In the genomic region with DNA sequence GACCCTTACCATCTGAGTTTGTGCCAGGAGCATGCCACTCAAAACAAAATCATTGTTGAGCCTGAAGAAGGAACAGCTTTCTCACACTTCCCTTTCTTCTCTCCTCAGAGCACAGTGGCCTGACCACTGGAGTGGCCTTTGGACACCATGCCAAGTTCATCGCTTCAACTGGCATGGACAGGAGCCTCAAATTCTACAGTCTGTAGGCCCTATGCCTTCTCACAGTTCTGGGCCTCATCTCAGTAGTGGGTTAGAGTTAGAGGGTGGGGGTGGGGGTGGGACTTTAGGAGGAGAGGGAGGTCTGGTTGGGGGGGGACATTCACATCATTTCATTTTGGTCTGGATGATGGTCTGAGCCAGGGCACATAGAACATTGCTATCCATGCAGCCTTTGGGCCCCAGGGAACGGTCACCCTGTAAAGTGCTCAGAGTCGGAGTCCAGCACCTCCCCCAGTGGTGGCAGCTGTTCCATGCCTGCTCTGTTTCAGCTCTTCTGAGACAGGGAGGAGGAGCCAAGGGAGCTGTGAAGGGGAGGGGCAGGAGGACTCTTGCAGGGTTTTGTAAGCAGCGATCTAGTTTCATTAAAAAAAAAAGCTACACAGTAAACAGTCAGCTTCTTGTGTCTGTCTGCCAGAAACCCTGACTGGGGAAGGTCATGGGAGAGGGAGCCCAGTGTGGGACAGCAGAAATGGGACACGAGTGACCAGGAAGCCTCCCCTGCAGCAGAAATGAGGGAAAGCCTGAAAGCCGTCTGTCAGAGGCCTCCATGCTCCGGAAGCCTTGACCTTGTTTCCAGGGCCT, we compare ENCODE assay signal across 9 mouse cellular contexts. TPM values are rescaled to one million over a fixed set of nuclear protein-coding genes. Genes with fewer than 3 reads are reported as not detected.
DNase-seq lines count a peak whose midpoint lies in the region; ATAC-seq and TF ChIP-seq lines count a peak whose summit lies in the region.
"Had no signal": no experiment of that assay in that cellular context is flagged by ENCODE, and none has a peak within 500 bp of the region (broad histone marks: within the 10 kb centered on the region; RNA-seq: fewer than 3 reads in every experiment).

No protein-coding gene starts in this region.

- peak overlapping the region; percentile 43; the same call in 1 of the 2 replicates for H3K27ac ChIP-seq in midbrain, postnatal 0 days (ENCODE audit: low read depth, low read length)
- H3K27ac ChIP-seq in midbrain, embryonic 13.5 days = no peak overlapping the region; the same call in 1 of the 2 replicates
- peak overlapping the region; percentile 52; the same call in 1 of the 2 replicates for H3K27ac ChIP-seq in embryonic facial prominence, embryonic 14.5 days (replicated peaks; ENCODE audit: low read depth, low read length)
- peak overlapping the region; percentile 88 for H3K27ac ChIP-seq in heart, postnatal 0 days (ENCODE audit: low read depth)

- no peak overlapping the region for H3K4me3 ChIP-seq in midbrain, postnatal 0 days (ENCODE audit: low read depth, low read length)
- no peak overlapping the region for H3K4me3 ChIP-seq in midbrain, embryonic 13.5 days (replicated peaks)
- no peak overlapping the region for H3K4me3 ChIP-seq in embryonic facial prominence, embryonic 14.5 days (ENCODE audit: low read depth, low read length)
- H3K4me3 ChIP-seq in heart, postnatal 0 days (ENCODE audit: low read depth, low read length) = no peak overlapping the region

- H3K9me3 ChIP-seq in midbrain, postnatal 0 days (ENCODE audit: low read length) = no peaks in the 10 kb centered on the region
- no peaks in the 10 kb centered on the region for H3K9me3 ChIP-seq in midbrain, embryonic 13.5 days
- H3K9me3 ChIP-seq in embryonic facial prominence, embryonic 14.5 days (ENCODE audit: control insufficient read depth, low read length) = no peaks in the 10 kb centered on the region
- no peaks in the 10 kb centered on the region for H3K9me3 ChIP-seq in heart, postnatal 0 days (replicated peaks; ENCODE audit: control insufficient read depth, low read length)

- ATAC-seq in midbrain, postnatal 0 days (ENCODE audit: low FRiP score) = peak; percentile 54; the same call in 1 of the 2 replicates
- ATAC-seq in midbrain, embryonic 13.5 days = no peak
- ATAC-seq in embryonic facial prominence, embryonic 14.5 days (ENCODE audit: low read depth) = peak; percentile 69; the same call in 1 of the 2 replicates
- ATAC-seq in heart, postnatal 0 days (ENCODE audit: insufficient read depth, low read depth) = peak; percentile 60

- no peaks in the 10 kb centered on the region for H3K4me1 ChIP-seq in midbrain, postnatal 0 days (ENCODE audit: insufficient read depth, low read length)
- H3K4me1 ChIP-seq in midbrain, embryonic 13.5 days (replicated peaks) = no peaks in the 10 kb centered on the region
- peaks cover 7% of the 10 kb centered on the region for H3K4me1 ChIP-seq in embryonic facial prominence, embryonic 14.5 days (ENCODE audit: control insufficient read depth, insufficient read depth, low read length)
- peaks cover 27% of the 10 kb centered on the region for H3K4me1 ChIP-seq in heart, postnatal 0 days (ENCODE audit: control insufficient read depth, insufficient read depth)

- H3K4me2 ChIP-seq in midbrain, postnatal 0 days (ENCODE audit: low read depth, low read length, poor library complexity, severe bottlenecking) = no peak overlapping the region
- no peak overlapping the region for H3K4me2 ChIP-seq in midbrain, embryonic 13.5 days (replicated peaks)
- H3K4me2 ChIP-seq in embryonic facial prominence, embryonic 14.5 days (ENCODE audit: low read depth, low read length) = no peak overlapping the region
- H3K4me2 ChIP-seq in heart, postnatal 0 days (ENCODE audit: low read depth, low read length) = no peak overlapping the region

- TF ChIP-seq CTCF in midbrain, postnatal 0 days (IDR thresholded peaks at IDR 0.05) = no peak
- TF ChIP-seq CTCF in heart, postnatal 0 days (IDR thresholded peaks at IDR 0.05; ENCODE audit: low read depth) = no peak

- peak; percentile 2; the same call in 1 of the 2 replicates for TF ChIP-seq EP300 in heart, postnatal 0 days (IDR thresholded peaks at IDR 0.05; ENCODE audit: low read depth)

- no peaks in the 10 kb centered on the region for H3K27me3 ChIP-seq in midbrain, postnatal 0 days (ENCODE audit: insufficient read depth, low read length)
- H3K27me3 ChIP-seq in midbrain, embryonic 13.5 days = no peaks in the 10 kb centered on the region
- no peaks in the 10 kb centered on the region for H3K27me3 ChIP-seq in embryonic facial prominence, embryonic 14.5 days (replicated peaks; ENCODE audit: control insufficient read depth, insufficient read depth, low read length)
- no peaks in the 10 kb centered on the region for H3K27me3 ChIP-seq in heart, postnatal 0 days (ENCODE audit: control insufficient read depth, insufficient read depth, low read length)

- H3K36me3 ChIP-seq in midbrain, postnatal 0 days (ENCODE audit: insufficient read depth, low read length) = peaks cover 64% of the 10 kb centered on the region
- H3K36me3 ChIP-seq in midbrain, embryonic 13.5 days = peaks cover 81% of the 10 kb centered on the region
- peaks cover 69% of the 10 kb centered on the region for H3K36me3 ChIP-seq in embryonic facial prominence, embryonic 14.5 days (ENCODE audit: control insufficient read depth, insufficient read depth, low read length)
- peaks cover 71% of the 10 kb centered on the region for H3K36me3 ChIP-seq in heart, postnatal 0 days (replicated peaks; ENCODE audit: control insufficient read depth, insufficient read depth, low read length)

- no peak overlapping the region for H3K9ac ChIP-seq in midbrain, postnatal 0 days (replicated peaks; ENCODE audit: low read length, poor library complexity, severe bottlenecking)
- H3K9ac ChIP-seq in midbrain, embryonic 13.5 days (replicated peaks) = no peak overlapping the region
- H3K9ac ChIP-seq in embryonic facial prominence, embryonic 14.5 days (ENCODE audit: low read depth, low read length) = no peak overlapping the region
- no peak overlapping the region for H3K9ac ChIP-seq in heart, postnatal 0 days (replicated peaks; ENCODE audit: low read depth, low read length)

- WGBS in midbrain, postnatal 0 days = 61% methylated on average over 7 of the region's 7 CpGs
- 66% methylated on average over 7 of the region's 7 CpGs for WGBS in midbrain, embryonic 13.5 days
- 65% methylated on average over 7 of the region's 7 CpGs for WGBS in embryonic facial prominence, embryonic 14.5 days
- WGBS in heart, postnatal 0 days = 12% methylated on average over 7 of the region's 7 CpGs

- peak; percentile 40 for DNase-seq in midbrain, postnatal 0 days (ENCODE audit: low spot score)
- DNase-seq in embryonic facial prominence, embryonic 14.5 days (ENCODE audit: low spot score) = peak; percentile 77
- DNase-seq in heart, postnatal 0 days (ENCODE audit: low spot score) = peak; percentile 70
- DNase-seq in layer of hippocampus, adult 11-12 months (ENCODE audit: low spot score) = peak; percentile 75
- peak; percentile 78 to 83 for DNase-seq in lung, adult 18-20 months
- peak; percentile 86 for DNase-seq in skeletal muscle tissue, adult 2 months (ENCODE audit: low read depth, low spot score)
- DNase-seq in thymus, adult 18-20 months = no peak

RNA-seq across cellular contexts. Expression of a gene that starts 10.1 kb away (rescaled TPM):
- 281 and 298 TPM in 2 replicates for total RNA-seq in midbrain, postnatal 0 days (2014; rRNA removed)
- polyA plus RNA-seq in midbrain, postnatal 0 days (2015; fragmentation: Nextera tagmentation; extraction: Ambion mirVana) = 37.8 and 38.1 TPM in 2 replicates
- 45.4 and 49.5 TPM in 2 replicates for polyA plus RNA-seq in midbrain, embryonic 13.5 days (2015; fragmentation: Nextera tagmentation; extraction: Ambion mirVana)
- polyA plus RNA-seq in embryonic facial prominence, embryonic 14.5 days (2014; fragmentation: Nextera tagmentation; extraction: Ambion mirVana) = 41.9 and 46.1 TPM in 2 replicates
- total RNA-seq in heart, postnatal 0 days (2014; rRNA removed; ENCODE audit: low replicate concordance) = 362 and 463 TPM in 2 replicates
- 33.0 and 36.8 TPM in 2 replicates for polyA plus RNA-seq in heart, postnatal 0 days (2015; fragmentation: Nextera tagmentation; extraction: Ambion mirVana)

RNA-seq across cellular contexts. Expression of a gene that starts 15.3 kb away (rescaled TPM):
- total RNA-seq in midbrain, postnatal 0 days (2014; rRNA removed) = 0.14 and 0.82 TPM in 2 replicates
- 0.98 and 1.4 TPM in 2 replicates for polyA plus RNA-seq in midbrain, postnatal 0 days (2015; fragmentation: Nextera tagmentation; extraction: Ambion mirVana)
- not detected in 2 replicates for polyA plus RNA-seq in midbrain, embryonic 13.5 days (2015; fragmentation: Nextera tagmentation; extraction: Ambion mirVana)
- polyA plus RNA-seq in embryonic facial prominence, embryonic 14.5 days (2014; fragmentation: Nextera tagmentation; extraction: Ambion mirVana) = 0.17 TPM in 1 of 2 replicates, not detected in the other
- not detected in 2 replicates for total RNA-seq in heart, postnatal 0 days (2014; rRNA removed; ENCODE audit: low replicate concordance)
- polyA plus RNA-seq in heart, postnatal 0 days (2015; fragmentation: Nextera tagmentation; extraction: Ambion mirVana) = 0.19 TPM in 1 of 2 replicates, not detected in the other
- total RNA-seq: hematopoietic stem cell, adult 5-6 weeks had no signal

RNA-seq across cellular contexts. Expression of a gene that starts 23.3 kb away (rescaled TPM):
- total RNA-seq in midbrain, postnatal 0 days (2014; rRNA removed) = 21.3 and 22.9 TPM in 2 replicates
- polyA plus RNA-seq in midbrain, postnatal 0 days (2015; fragmentation: Nextera tagmentation; extraction: Ambion mirVana) = 39.2 and 39.3 TPM in 2 replicates
- polyA plus RNA-seq in midbrain, embryonic 13.5 days (2015; fragmentation: Nextera tagmentation; extraction: Ambion mirVana) = 34.4 and 35.0 TPM in 2 replicates
- 131 and 137 TPM in 2 replicates for polyA plus RNA-seq in embryonic facial prominence, embryonic 14.5 days (2014; fragmentation: Nextera tagmentation; extraction: Ambion mirVana)
- 80.6 and 99.8 TPM in 2 replicates for total RNA-seq in heart, postnatal 0 days (2014; rRNA removed; ENCODE audit: low replicate concordance)
- polyA plus RNA-seq in heart, postnatal 0 days (2015; fragmentation: Nextera tagmentation; extraction: Ambion mirVana) = 85.8 and 90.9 TPM in 2 replicates

RNA-seq across cellular contexts. Expression of a gene that starts 31.8 kb away (rescaled TPM):
- total RNA-seq in midbrain, postnatal 0 days (2014; rRNA removed) = 1.0 and 1.4 TPM in 2 replicates
- polyA plus RNA-seq in midbrain, postnatal 0 days (2015; fragmentation: Nextera tagmentation; extraction: Ambion mirVana) = 0.09 and 0.16 TPM in 2 replicates
- polyA plus RNA-seq in midbrain, embryonic 13.5 days (2015; fragmentation: Nextera tagmentation; extraction: Ambion mirVana) = 0.22 and 0.24 TPM in 2 replicates
- 0.08 and 0.20 TPM in 2 replicates for polyA plus RNA-seq in embryonic facial prominence, embryonic 14.5 days (2014; fragmentation: Nextera tagmentation; extraction: Ambion mirVana)
- 0.11 and 0.39 TPM in 2 replicates for total RNA-seq in heart, postnatal 0 days (2014; rRNA removed; ENCODE audit: low replicate concordance)
- polyA plus RNA-seq in heart, postnatal 0 days (2015; fragmentation: Nextera tagmentation; extraction: Ambion mirVana) = 0.04 and 0.07 TPM in 2 replicates

RNA-seq across cellular contexts. Expression of a gene that starts 35.4 kb away (rescaled TPM):
- 403 and 429 TPM in 2 replicates for total RNA-seq in midbrain, postnatal 0 days (2014; rRNA removed)
- polyA plus RNA-seq in midbrain, postnatal 0 days (2015; fragmentation: Nextera tagmentation; extraction: Ambion mirVana) = 207 and 213 TPM in 2 replicates
- 196 and 215 TPM in 2 replicates for polyA plus RNA-seq in midbrain, embryonic 13.5 days (2015; fragmentation: Nextera tagmentation; extraction: Ambion mirVana)
- 58.5 and 67.8 TPM in 2 replicates for polyA plus RNA-seq in embryonic facial prominence, embryonic 14.5 days (2014; fragmentation: Nextera tagmentation; extraction: Ambion mirVana)
- 69.1 and 71.7 TPM in 2 replicates for total RNA-seq in heart, postnatal 0 days (2014; rRNA removed; ENCODE audit: low replicate concordance)
- 19.3 and 19.5 TPM in 2 replicates for polyA plus RNA-seq in heart, postnatal 0 days (2015; fragmentation: Nextera tagmentation; extraction: Ambion mirVana)

Comparison
In these comparisons a context has a peak if more than half of its experiments do, and no peak if none do; other contexts are left out.
1. DNase-seq: peak in midbrain, postnatal 0 days (single experiment), embryonic facial prominence, embryonic 14.5 days (single experiment), heart, postnatal 0 days (single experiment), layer of hippocampus, adult 11-12 months (single experiment), lung, adult 18-20 months (2 of 2) and skeletal muscle tissue, adult 2 months (single experiment); none in thymus, adult 18-20 months (0 of 2).